Mouse (Mus musculus): ENCODE results near the gene Gm35549.

DNA sequence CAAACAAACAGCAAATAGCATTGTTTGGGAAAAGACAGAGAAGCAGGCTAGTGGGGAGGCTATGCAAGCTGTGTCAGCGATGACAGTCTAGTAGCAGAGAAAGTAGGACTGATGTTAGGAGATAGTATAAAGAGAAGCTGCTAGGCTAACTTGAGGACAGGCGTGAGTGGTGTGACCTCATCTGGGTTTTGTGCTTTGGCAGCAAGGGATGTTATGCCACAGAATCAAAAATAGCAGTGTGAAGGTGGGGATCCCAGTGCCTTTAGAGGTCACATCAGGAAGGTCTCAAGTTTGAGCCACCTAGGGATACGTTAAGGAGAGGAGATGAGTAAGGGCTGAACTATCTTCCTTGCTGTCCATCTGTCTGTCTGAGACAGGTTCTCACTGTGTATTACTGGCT lies 33.6 kb downstream of the Gm35549 start:
- TF ChIP-seq POLR2A (IDR thresholded peaks at IDR 0.05; ENCODE audit: extremely low read depth, insufficient read depth, low read length) (no peak), CTCF (IDR thresholded peaks at IDR 0.05; ENCODE audit: low read depth, low read length) (no peak)
